Mouse (Mus musculus) induced T-regulatory cell, adult 2 months (primary cell): ENCODE results near the gene Cipc.
A peak's percentile ranks its signal among the peaks of the same experiment; 100 is the strongest.

Source experiments
- DNase-seq: peaks from one replicate; pipeline ENCODE4 v3.0.0-alpha.2; 2012; ENCODE audit warnings: low read depth

The Cipc gene

DNA sequence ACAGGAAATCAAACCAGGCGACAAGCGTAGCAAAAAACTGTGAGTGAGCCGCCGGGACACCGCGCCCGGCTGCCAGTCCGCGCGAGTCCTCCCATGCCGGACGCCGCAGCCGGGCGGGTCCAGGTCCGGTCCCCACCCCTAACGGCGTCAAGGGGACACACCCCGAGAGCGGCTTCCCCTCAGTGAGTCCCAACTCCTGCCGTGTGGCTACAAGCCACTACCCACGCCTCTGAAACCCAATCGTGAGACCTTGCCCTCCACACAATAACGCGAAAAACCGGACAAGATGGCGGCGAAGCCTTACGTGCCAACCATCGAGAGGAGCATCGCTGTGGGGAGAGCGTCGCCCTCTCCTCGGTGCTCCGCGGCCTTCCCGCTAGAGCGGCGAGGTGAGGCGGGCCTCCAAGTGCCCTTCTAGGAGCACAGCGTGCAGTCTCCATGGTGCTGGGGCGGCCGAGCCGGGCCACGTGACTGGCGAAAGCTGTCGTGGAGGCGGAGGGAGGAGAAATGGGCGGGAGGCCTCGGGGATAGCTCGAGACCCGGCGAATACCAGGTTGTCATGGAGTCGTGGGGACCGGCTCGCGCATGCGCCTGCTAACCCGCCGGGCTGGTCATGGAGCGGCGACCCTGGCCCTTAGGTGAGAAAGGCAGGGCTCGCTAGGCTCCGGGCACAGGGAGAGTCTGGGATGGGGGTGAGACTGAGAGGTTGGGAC, at the start of gene Cipc:
Cipc (plus strand) TSS at position 182 of the 713 bp plus-strand sequence.
- peak; percentile 97 for DNase-seq

GRCm38 (mm10) chr12:86897769-86898273, 49.0 kb upstream of the Cipc start:
- DNase-seq = no peak

GRCm38 (mm10) chr12:86898448-86898847, 48.4 kb upstream of the Cipc start:
- no peak for DNase-seq

- DNase-seq = no peak
Measured at GRCm38 (mm10) chr12:86899461-86900179, 47.2 kb upstream of the Cipc start.

- no peak for DNase-seq
Measured at GRCm38 (mm10) chr12:86903828-86904806, 42.7 kb upstream of the Cipc start.

DNA sequence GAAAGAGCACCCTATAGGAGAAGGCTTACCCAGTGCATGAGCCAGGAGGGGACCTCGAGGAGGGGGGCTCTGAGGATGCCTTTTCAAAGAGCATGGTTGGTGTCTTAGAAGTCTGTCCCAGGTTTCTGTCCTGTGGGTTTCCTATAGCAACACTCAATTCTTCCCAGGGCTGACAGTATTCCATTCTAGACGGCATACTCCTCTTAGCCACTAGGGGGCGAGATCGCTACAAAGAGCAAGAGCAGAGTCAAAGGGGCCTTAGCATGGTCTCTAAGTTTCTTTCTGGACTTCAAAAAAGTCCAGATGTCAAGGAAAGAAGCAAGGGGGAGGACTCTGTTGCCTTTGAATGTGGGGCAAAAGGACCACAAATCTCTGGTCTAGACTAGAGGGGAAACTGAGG, 41.6 kb upstream of the Cipc start:
- DNase-seq = peak; percentile 78

- DNase-seq = no peak
Measured at GRCm38 (mm10) chr12:86905876-86906275, 41.0 kb upstream of the Cipc start.

DNA sequence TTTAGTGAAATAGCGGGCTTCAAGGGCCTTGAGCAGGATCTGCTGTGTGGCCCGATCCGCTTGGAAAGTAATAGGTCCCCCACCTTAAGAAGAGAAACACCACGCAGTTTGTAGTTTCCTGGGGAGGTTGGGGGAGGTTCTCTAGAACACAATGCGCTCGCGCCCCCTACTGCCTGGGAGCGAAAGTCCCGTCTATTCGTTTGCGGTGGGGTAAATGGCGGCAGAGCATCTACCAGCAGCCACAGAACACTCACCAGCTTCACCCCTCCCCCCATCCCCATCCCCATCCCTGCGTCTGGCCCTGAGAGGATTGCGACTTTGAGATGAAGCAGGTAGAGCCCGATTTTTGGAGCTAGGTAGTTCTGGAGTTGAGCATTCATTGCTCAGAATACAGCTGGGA, 40.4 kb upstream of the Cipc start:
- peak; percentile 94 for DNase-seq

- no peak for DNase-seq
Measured at GRCm38 (mm10) chr12:86911482-86911931, 35.3 kb upstream of the Cipc start.

DNA sequence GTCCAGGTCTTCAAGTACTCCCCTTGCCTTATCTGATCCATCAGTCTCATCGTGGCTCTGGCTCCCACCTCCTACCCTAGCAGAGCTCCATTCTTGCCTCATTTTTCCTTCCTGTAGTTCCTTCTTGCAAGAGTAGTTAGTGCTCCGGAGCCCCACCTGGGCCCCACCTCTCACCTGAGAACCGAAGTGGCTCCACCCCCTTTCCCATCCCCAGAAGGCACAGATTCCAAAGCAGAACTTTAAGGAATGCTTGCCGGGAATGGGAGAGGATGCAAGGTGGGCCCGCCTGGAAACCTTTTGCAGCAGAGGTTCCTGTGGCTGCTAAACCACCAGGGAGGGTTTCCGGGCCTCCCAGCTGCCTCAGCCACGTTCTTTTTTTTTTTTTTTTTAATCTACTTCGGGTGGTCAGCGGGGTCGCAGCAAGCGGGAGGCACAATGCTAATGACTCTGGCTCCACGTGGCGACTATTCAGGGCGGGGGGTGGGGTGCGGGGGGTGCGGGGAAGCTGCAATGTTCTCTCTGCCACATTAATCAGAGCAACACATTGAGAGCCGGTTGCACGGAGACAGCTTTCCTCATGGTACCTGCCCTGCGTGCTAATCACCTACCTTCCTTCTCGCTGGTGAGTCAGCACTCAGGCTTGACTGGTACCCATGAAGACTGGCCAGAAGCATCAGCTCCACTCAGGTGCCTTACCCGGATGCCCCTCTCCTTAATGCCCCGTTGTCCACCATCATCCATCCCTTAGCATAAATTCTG, 34.3 kb upstream of the Cipc start:
- no peak for DNase-seq

GRCm38 (mm10) chr12:86914351-86914750, 32.5 kb upstream of the Cipc start:
- DNase-seq = peak; percentile 33

- peak; percentile 39 for DNase-seq
Measured at GRCm38 (mm10) chr12:86914756-86915155, 32.1 kb upstream of the Cipc start.

GRCm38 (mm10) chr12:86915617-86916016, 31.2 kb upstream of the Cipc start:
- DNase-seq = no peak

DNA sequence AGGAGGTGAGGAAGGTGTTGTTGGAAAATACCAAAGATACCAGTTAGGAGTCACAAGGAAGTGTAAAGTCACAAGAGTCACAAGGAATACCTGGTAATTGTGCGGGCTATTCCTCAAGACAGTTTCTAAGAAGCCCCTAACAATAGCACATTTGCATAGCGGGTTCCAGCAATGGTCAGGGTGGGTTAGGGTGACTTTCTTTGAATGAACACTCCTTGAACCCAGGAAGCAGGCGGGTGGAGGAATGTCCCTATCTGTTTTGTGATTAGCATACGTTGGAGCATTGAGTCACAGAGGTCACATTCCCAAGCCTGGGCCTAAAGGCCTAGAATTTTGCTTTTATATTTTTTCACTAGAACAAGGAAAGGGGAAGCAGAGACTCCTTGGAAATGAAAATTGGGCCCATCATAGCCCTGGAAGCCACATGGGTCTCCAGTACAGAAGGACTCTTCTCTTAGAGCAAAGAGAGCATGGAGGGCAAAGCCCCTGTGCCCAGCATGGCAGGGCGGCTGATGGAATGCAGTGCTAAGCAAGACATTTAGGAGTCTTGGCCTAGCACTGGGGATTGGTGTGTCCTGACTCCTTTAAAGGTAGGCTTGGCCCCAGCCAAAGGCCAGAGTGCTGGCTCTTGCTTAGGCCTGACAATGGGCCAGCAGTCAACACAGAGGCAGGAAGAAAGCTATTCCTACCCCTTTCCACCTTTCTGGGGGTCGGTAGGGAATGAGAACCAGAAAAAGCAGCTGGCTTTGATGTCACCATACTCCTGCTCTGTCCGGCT, 29.9 kb upstream of the Cipc start:
- no peak for DNase-seq

GRCm38 (mm10) chr12:86918361-86918967, 28.4 kb upstream of the Cipc start:
- no peak for DNase-seq

DNA sequence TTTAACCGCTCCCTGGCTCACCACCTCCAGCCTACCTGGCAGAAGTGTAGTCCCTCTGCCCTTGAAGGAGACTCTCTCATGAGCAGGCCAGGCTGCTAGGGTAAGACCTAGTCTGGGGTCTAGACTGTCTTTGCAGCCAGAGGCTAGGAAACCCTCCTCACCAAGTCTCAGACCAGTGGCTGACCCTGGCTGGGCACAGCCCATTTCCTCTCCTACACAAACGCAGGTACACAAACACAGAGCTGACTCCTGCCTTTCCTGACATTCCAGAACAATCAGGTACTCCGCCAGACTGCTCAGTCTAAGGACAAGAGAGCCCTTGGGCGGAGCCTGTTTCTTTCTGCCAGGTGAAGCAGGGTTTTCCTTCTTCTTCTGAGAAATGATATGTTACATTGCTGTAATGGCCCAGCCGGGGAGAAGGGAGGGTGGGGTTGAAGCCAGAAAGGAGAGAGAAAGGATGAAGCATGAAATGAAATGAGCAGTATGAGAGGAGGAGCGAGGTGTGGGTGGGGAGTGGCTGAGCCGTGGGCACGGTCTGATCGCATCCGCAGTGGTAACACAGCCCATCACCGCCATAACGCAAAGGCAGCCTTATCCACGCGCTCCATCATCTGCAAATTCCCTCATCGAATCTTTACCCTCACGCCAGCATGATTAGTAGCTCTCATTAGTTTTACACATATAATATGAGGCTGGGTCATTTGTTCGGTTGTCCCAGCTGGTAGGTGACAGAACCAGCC, 27.7 kb upstream of the Cipc start:
- DNase-seq = no peak

GRCm38 (mm10) chr12:86923837-86924236, 23.0 kb upstream of the Cipc start:
- peak; percentile 91 for DNase-seq

DNA sequence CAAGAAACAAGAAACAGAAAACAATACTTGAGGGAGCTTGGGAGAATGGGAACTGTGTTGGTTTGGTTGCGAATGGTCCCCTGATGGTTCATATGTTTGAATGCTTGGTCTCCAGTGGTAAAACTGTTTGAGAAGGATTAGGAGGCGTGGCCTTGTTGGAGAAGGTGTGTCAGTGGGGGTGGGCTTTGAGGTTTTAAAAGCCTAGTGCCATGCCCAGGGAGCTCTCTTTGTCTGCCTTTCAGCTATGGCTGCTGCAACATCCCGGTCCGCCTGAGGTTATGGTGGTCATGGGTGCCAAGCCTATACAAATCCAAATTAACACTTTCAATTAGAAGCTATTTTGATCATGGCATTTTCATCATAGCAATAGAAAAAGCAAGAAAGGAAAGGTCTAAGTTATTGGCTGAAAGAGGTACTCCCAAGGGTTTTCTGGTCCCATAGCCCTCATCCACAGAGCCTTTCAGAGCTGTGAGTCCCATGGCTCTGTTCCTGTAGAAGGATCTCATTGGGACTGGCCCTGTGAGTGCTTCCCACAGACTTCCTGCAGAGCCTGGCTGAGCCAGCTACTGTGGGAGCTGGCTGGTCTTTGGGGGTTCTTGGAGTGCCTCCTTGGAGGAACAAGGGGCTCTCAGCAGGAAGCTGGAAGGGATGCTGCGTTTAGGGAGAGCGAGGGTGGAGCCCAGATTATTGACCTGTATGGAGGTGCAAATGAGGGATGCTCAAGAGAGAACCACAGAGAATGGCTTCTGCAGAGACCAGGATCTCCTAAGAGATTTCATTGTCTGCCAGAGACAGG, 15.7 kb upstream of the Cipc start:
- DNase-seq = no peak
